Mouse (Mus musculus) myocyte (in vitro differentiated cells): ENCODE results near the gene Tgfb3.

ENCODE experiments used
- E2F4 ChIP-seq: IDR thresholded peaks from one replicate; pipeline ENCODE4 v1.6.1; 2011; ENCODE audit warnings: mild to moderate bottlenecking, control low read depth, moderate library complexity; ENCODE audit not compliant: insufficient read depth
- MAX ChIP-seq: IDR thresholded peaks from one replicate; pipeline ENCODE4 v1.6.1; 2011; ENCODE audit warnings: low read depth, mild to moderate bottlenecking, control low read depth
- POLR2A ChIP-seq: IDR thresholded peaks from one replicate; pipeline ENCODE4 v1.6.1; 2011; ENCODE audit warnings: low read depth, mild to moderate bottlenecking, control low read depth, moderate library complexity; ENCODE audit not compliant: insufficient read length
- POLR2AphosphoS2 ChIP-seq: IDR thresholded peaks from one replicate; pipeline ENCODE4 v1.6.1; 2011; ENCODE audit warnings: low read depth, control low read depth; ENCODE audit not compliant: insufficient read length
- TCF12 ChIP-seq: IDR thresholded peaks from one replicate; pipeline ENCODE4 v1.6.1; 2011; ENCODE audit warnings: mild to moderate bottlenecking, control low read depth; ENCODE audit not compliant: poor library complexity, insufficient read depth, severe bottlenecking

- no peak for TF ChIP-seq POLR2A
- TF ChIP-seq E2F4 = no peak
- no peak for TF ChIP-seq MAX
- TF ChIP-seq TCF12 = no peak
- no peak for TF ChIP-seq POLR2AphosphoS2
These were observed 64.7 kb downstream of the Tgfb3 start for GRCm38 (mm10) chr12:86014174-86014573.
